Mouse (Mus musculus) CH12.LX (cell line): ENCODE measurements around the gene Cacna2d2.

Source experiments
- BHLHE40 ChIP-seq: IDR thresholded peaks from 2 replicates; pipeline ENCODE4 v1.6.1; 2011; ENCODE audit warnings: mild to moderate bottlenecking, low read depth, low read length, improper control_type of control experiment
- CTCF ChIP-seq, 2 experiments: IDR thresholded peaks in 1 of 2; conservative IDR thresholded peaks in 1 of 2; 2 replicates each; pipeline ENCODE4 v1.5.1; 2011 to 2012; ENCODE audit warnings: low read depth in 2 of 2, low read length in 2 of 2, improper control_type of control experiment in 1 of 2, inconsistent platforms in 1 of 2, mild to moderate bottlenecking in 1 of 2, moderate library complexity in 1 of 2
- E2F4 ChIP-seq: IDR thresholded peaks from 2 replicates; pipeline ENCODE4 v1.6.1; 2011; ENCODE audit warnings: low read depth, low read length, improper control_type of control experiment; ENCODE audit not compliant: insufficient replicate concordance
- EP300 ChIP-seq: IDR thresholded peaks from 2 replicates; pipeline ENCODE4 v1.6.1; 2011; ENCODE audit warnings: low read length, improper control_type of control experiment
- JUN ChIP-seq: IDR thresholded peaks from 2 replicates; pipeline ENCODE4 v1.6.1; 2011; ENCODE audit warnings: low read depth, mild to moderate bottlenecking, low read length, improper control_type of control experiment, moderate library complexity; ENCODE audit not compliant: insufficient read depth
- JUND ChIP-seq: conservative IDR thresholded peaks from 2 replicates; pipeline ENCODE4 v1.6.1; 2011; ENCODE audit warnings: low read depth, low read length, improper control_type of control experiment
- MAX ChIP-seq: IDR thresholded peaks from 2 replicates; pipeline ENCODE4 v1.6.1; 2011; ENCODE audit warnings: low read length, improper control_type of control experiment
- MEF2A ChIP-seq: IDR thresholded peaks from 2 replicates; pipeline ENCODE4 v1.6.1; 2014; ENCODE audit warnings: low read depth, mild to moderate bottlenecking, inconsistent platforms, low read length, improper control_type of control experiment, borderline replicate concordance
- NRF1 ChIP-seq: IDR thresholded peaks from 2 replicates; pipeline ENCODE4 v1.6.1; 2014; ENCODE audit warnings: low read depth, mild to moderate bottlenecking, inconsistent platforms, low read length, improper control_type of control experiment, moderate library complexity
- POLR2A ChIP-seq: IDR thresholded peaks from 2 replicates; pipeline ENCODE4 v1.6.1; 2011; ENCODE audit warnings: low read depth, mild to moderate bottlenecking, improper control_type of control experiment, low read length
- POLR2AphosphoS2 ChIP-seq: IDR thresholded peaks from 2 replicates; pipeline ENCODE4 v1.6.1; 2011; ENCODE audit warnings: low read depth, low read length, improper control_type of control experiment
- ZNF384 ChIP-seq: IDR thresholded peaks from 2 replicates; pipeline ENCODE4 v1.6.1; 2012; ENCODE audit warnings: low read depth, low read length, improper control_type of control experiment, inconsistent platforms

DNA sequence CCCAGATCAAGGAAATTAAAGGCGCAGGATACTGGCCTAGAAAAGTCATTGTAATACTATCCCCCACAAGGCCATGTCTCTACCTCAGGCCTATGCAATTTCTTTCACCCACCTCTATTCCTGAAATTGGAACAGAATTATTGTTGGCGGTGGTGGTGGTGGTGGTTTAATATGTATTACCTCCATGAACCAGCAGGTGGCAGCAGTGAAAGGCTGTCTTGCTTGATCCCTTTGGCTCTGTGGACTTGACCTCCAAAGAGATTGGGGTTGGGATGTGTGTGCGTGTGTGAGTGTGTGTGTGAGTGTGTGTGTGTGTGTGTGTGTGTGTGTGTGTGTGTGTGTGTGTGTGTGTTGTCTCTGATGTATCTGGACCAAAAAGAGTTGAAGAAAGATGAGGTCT lies 32.8 kb upstream of the Cacna2d2 start:
- TF ChIP-seq POLR2A: no peak
- peak; percentile 66 to 85 for TF ChIP-seq CTCF (conservative IDR thresholded peaks at IDR 0.05 in 1 of 2, IDR thresholded peaks at IDR 0.05 in 1 of 2; ENCODE audit: low read depth in 2 of 2, low read length in 2 of 2)
- no peak for TF ChIP-seq MAX
- no peak for TF ChIP-seq NRF1
- no peak for TF ChIP-seq ZNF384
- TF ChIP-seq EP300: no peak
- no peak for TF ChIP-seq POLR2AphosphoS2
- no peak for TF ChIP-seq BHLHE40
- TF ChIP-seq JUND: no peak
- no peak for TF ChIP-seq E2F4
- TF ChIP-seq MEF2A: no peak
- no peak for TF ChIP-seq JUN
